Mouse (Mus musculus): ENCODE measurements around the gene Lca5l. TPM values are rescaled to one million over a fixed set of nuclear protein-coding genes. Genes with fewer than 3 reads are reported as not detected.

Gene Lca5l
- polyA plus RNA-seq (2014; fragmentation: Nextera tagmentation; extraction: Ambion mirVana): 1.7 and 2.1 TPM in 2 replicates

- under 1% methylated on average over 77 of the region's 77 CpGs for WGBS
- Histone ChIP-seq H3K4me2 (ENCODE audit: low read length) (peak within 1 kb of the TSS; percentile 71), H3K27me3 (ENCODE audit: control insufficient read depth, insufficient read depth, low read length) (no peaks in the 10 kb centered on the region), H3K4me1 (ENCODE audit: control insufficient read depth, insufficient read depth, low read length) (peaks cover 4% of the 10 kb centered on the region; the same call in 1 of the 2 replicates), H3K27ac (replicated peaks; ENCODE audit: low read depth, low read length) (peak within 1 kb of the TSS; percentile 82), H3K4me3 (replicated peaks; ENCODE audit: low read depth, low read length) (peak within 1 kb of the TSS; percentile 89), H3K9ac (replicated peaks; ENCODE audit: low read length) (peak within 1 kb of the TSS; percentile 86), H3K9me3 (ENCODE audit: control insufficient read depth, low read length) (no peaks in the 10 kb centered on the region), H3K36me3 (ENCODE audit: control insufficient read depth, insufficient read depth, low read length) (no peaks in the 10 kb centered on the region)
- DNase-seq (peak; percentile 100), ATAC-seq (ENCODE audit: low FRiP score, low TSS enrichment) (peak; percentile 98)
Measured at GRCm38 (mm10) chr16:96191531-96192506, at the start of gene Lca5l. TSS of gene Lca5l (minus strand) at chr16:96192271.

GRCm38 (mm10) chr16:96235366-96235970, 43.4 kb upstream of the Lca5l start, which contains the start of gene B3galt5:
TSS of gene B3galt5 (plus strand) at chr16:96235801.
- DNase-seq: peak; percentile 73
- Histone ChIP-seq H3K36me3 (ENCODE audit: control insufficient read depth, insufficient read depth, low read length) (no peaks in the 10 kb centered on the region), H3K4me2 (ENCODE audit: low read length) (peak within 1 kb of the TSS; percentile 22), H3K27ac (replicated peaks; ENCODE audit: low read depth, low read length) (peak within 1 kb of the TSS; percentile 60), H3K27me3 (ENCODE audit: control insufficient read depth, insufficient read depth, low read length) (no peaks in the 10 kb centered on the region), H3K9ac (replicated peaks; ENCODE audit: low read length) (no peak within 1 kb of the TSS), H3K4me1 (ENCODE audit: control insufficient read depth, insufficient read depth, low read length) (peaks cover 7% of the 10 kb centered on the region; the same call in 1 of the 2 replicates), H3K9me3 (ENCODE audit: control insufficient read depth, low read length) (no peaks in the 10 kb centered on the region), H3K4me3 (replicated peaks; ENCODE audit: low read depth, low read length) (no peak within 1 kb of the TSS)
- WGBS: 51% methylated on average over 17 of the region's 17 CpGs
- no peak for ATAC-seq (ENCODE audit: low FRiP score, low TSS enrichment)

GRCm38 (mm10) chr16:96233996-96234395, 41.9 kb upstream of the Lca5l start:
- Histone ChIP-seq H3K4me1 (ENCODE audit: control insufficient read depth, insufficient read depth, low read length) (peaks cover 7% of the 10 kb centered on the region; the same call in 1 of the 2 replicates), H3K4me3 (replicated peaks; ENCODE audit: low read depth, low read length) (no peak overlapping the region), H3K27me3 (ENCODE audit: control insufficient read depth, insufficient read depth, low read length) (no peaks in the 10 kb centered on the region), H3K27ac (replicated peaks; ENCODE audit: low read depth, low read length) (no peak overlapping the region), H3K36me3 (ENCODE audit: control insufficient read depth, insufficient read depth, low read length) (no peaks in the 10 kb centered on the region), H3K9ac (replicated peaks; ENCODE audit: low read length) (no peak overlapping the region), H3K4me2 (ENCODE audit: low read length) (no peak overlapping the region), H3K9me3 (ENCODE audit: control insufficient read depth, low read length) (no peaks in the 10 kb centered on the region)
- WGBS: 88% methylated on average over 8 of the region's 8 CpGs
- DNase-seq: no peak
- no peak for ATAC-seq (ENCODE audit: low FRiP score, low TSS enrichment)

GRCm38 (mm10) chr16:96231974-96232373, 39.9 kb upstream of the Lca5l start:
- no peak overlapping the region for H3K4me3 ChIP-seq (replicated peaks; ENCODE audit: low read depth, low read length)
- H3K36me3 ChIP-seq (ENCODE audit: control insufficient read depth, insufficient read depth, low read length): no peaks in the 10 kb centered on the region
- peaks cover 7% of the 10 kb centered on the region; the same call in 1 of the 2 replicates for H3K4me1 ChIP-seq (ENCODE audit: control insufficient read depth, insufficient read depth, low read length)
- ATAC-seq (ENCODE audit: low FRiP score, low TSS enrichment): no peak
- 91% methylated on average over 8 of the region's 8 CpGs for WGBS
- no peak overlapping the region for H3K4me2 ChIP-seq (ENCODE audit: low read length)
- H3K9me3 ChIP-seq (ENCODE audit: control insufficient read depth, low read length): no peaks in the 10 kb centered on the region
- no peak overlapping the region for H3K27ac ChIP-seq (replicated peaks; ENCODE audit: low read depth, low read length)
- H3K27me3 ChIP-seq (ENCODE audit: control insufficient read depth, insufficient read depth, low read length): no peaks in the 10 kb centered on the region
- no peak for DNase-seq
- H3K9ac ChIP-seq (replicated peaks; ENCODE audit: low read length): no peak overlapping the region

- Histone ChIP-seq H3K9ac (replicated peaks; ENCODE audit: low read length) (no peak overlapping the region), H3K4me2 (ENCODE audit: low read length) (no peak overlapping the region), H3K4me1 (ENCODE audit: control insufficient read depth, insufficient read depth, low read length) (peaks cover 7% of the 10 kb centered on the region; the same call in 1 of the 2 replicates), H3K4me3 (replicated peaks; ENCODE audit: low read depth, low read length) (no peak overlapping the region), H3K36me3 (ENCODE audit: control insufficient read depth, insufficient read depth, low read length) (no peaks in the 10 kb centered on the region), H3K27me3 (ENCODE audit: control insufficient read depth, insufficient read depth, low read length) (no peaks in the 10 kb centered on the region), H3K27ac (replicated peaks; ENCODE audit: low read depth, low read length) (no peak overlapping the region), H3K9me3 (ENCODE audit: control insufficient read depth, low read length) (no peaks in the 10 kb centered on the region)
- DNase-seq (no peak), ATAC-seq (ENCODE audit: low FRiP score, low TSS enrichment) (no peak)
- 93% methylated on average over 4 of the region's 4 CpGs for WGBS
Measured at GRCm38 (mm10) chr16:96231251-96231650, 39.2 kb upstream of the Lca5l start.

GRCm38 (mm10) chr16:96230411-96230810, 38.3 kb upstream of the Lca5l start:
- Histone ChIP-seq H3K36me3 (ENCODE audit: control insufficient read depth, insufficient read depth, low read length) (no peaks in the 10 kb centered on the region), H3K27me3 (ENCODE audit: control insufficient read depth, insufficient read depth, low read length) (no peaks in the 10 kb centered on the region), H3K4me1 (ENCODE audit: control insufficient read depth, insufficient read depth, low read length) (peaks cover 2% of the 10 kb centered on the region; the same call in 1 of the 2 replicates), H3K4me3 (replicated peaks; ENCODE audit: low read depth, low read length) (no peak overlapping the region), H3K9me3 (ENCODE audit: control insufficient read depth, low read length) (no peaks in the 10 kb centered on the region), H3K4me2 (ENCODE audit: low read length) (no peak overlapping the region), H3K27ac (replicated peaks; ENCODE audit: low read depth, low read length) (no peak overlapping the region), H3K9ac (replicated peaks; ENCODE audit: low read length) (no peak overlapping the region)
- DNase-seq (peak; percentile 90), ATAC-seq (ENCODE audit: low FRiP score, low TSS enrichment) (peak; percentile 66; the same call in 1 of the 2 replicates)
- WGBS: 32% methylated on average over 11 of the region's 11 CpGs

- ATAC-seq (ENCODE audit: low FRiP score, low TSS enrichment): no peak
- Histone ChIP-seq H3K4me1 (ENCODE audit: control insufficient read depth, insufficient read depth, low read length) (no peaks in the 10 kb centered on the region), H3K36me3 (ENCODE audit: control insufficient read depth, insufficient read depth, low read length) (no peaks in the 10 kb centered on the region), H3K4me3 (replicated peaks; ENCODE audit: low read depth, low read length) (no peak overlapping the region), H3K4me2 (ENCODE audit: low read length) (no peak overlapping the region), H3K27me3 (ENCODE audit: control insufficient read depth, insufficient read depth, low read length) (no peaks in the 10 kb centered on the region), H3K27ac (replicated peaks; ENCODE audit: low read depth, low read length) (no peak overlapping the region), H3K9ac (replicated peaks; ENCODE audit: low read length) (no peak overlapping the region), H3K9me3 (ENCODE audit: control insufficient read depth, low read length) (no peaks in the 10 kb centered on the region)
- DNase-seq: no peak
- 45% methylated on average over 8 of the region's 8 CpGs for WGBS
Measured at GRCm38 (mm10) chr16:96229044-96229555, 37.0 kb upstream of the Lca5l start.

- no peaks in the 10 kb centered on the region for H3K36me3 ChIP-seq (ENCODE audit: control insufficient read depth, insufficient read depth, low read length)
- DNase-seq: no peak
Measured at GRCm38 (mm10) chr16:96228438-96228837, 36.4 kb upstream of the Lca5l start.

More at GRCm38 (mm10) chr16:96228438-96228837, 36.4 kb upstream of the Lca5l start:
- H3K4me3 ChIP-seq (replicated peaks; ENCODE audit: low read depth, low read length): no peak overlapping the region
- no peak overlapping the region for H3K9ac ChIP-seq (replicated peaks; ENCODE audit: low read length)
- H3K27me3 ChIP-seq (ENCODE audit: control insufficient read depth, insufficient read depth, low read length): no peaks in the 10 kb centered on the region
- H3K9me3 ChIP-seq (ENCODE audit: control insufficient read depth, low read length): no peaks in the 10 kb centered on the region
- H3K4me1 ChIP-seq (ENCODE audit: control insufficient read depth, insufficient read depth, low read length): no peaks in the 10 kb centered on the region
- H3K4me2 ChIP-seq (ENCODE audit: low read length): no peak overlapping the region
- 83% methylated on average over 13 of the region's 13 CpGs for WGBS
- no peak overlapping the region for H3K27ac ChIP-seq (replicated peaks; ENCODE audit: low read depth, low read length)
- ATAC-seq (ENCODE audit: low FRiP score, low TSS enrichment): no peak
